Mouse (Mus musculus) liver, embryonic 12.5 days (tissue): Measurements from ENCODE around the gene Htr5b. TPM values are rescaled to one million over a fixed set of nuclear protein-coding genes. Genes with fewer than 3 reads are reported as not detected.

ENCODE experiments used
- ATAC-seq: fragments of 200-750 bp; cut with Nextera tagmentation; 2 replicates; pipeline ENCODE4 v1.8.0; 2017; ENCODE audit warnings: moderate number of reproducible peaks, mild to moderate bottlenecking, moderate library complexity
- H3K27ac ChIP-seq: fragments of 300-500 bp; sonication (generic); 2 replicates; pipeline ENCODE4 v1.5.1; 2016; ENCODE audit warnings: mild to moderate bottlenecking
- H3K27me3 ChIP-seq: fragments of 300-500 bp; sonication (generic); replicated peaks from 2 replicates; pipeline ENCODE4 v1.6.1; 2016; ENCODE audit warnings: mild to moderate bottlenecking, moderate library complexity
- H3K36me3 ChIP-seq: fragments of 300-500 bp; sonication (generic); 2 replicates; pipeline ENCODE4 v1.6.1; 2016; ENCODE audit warnings: mild to moderate bottlenecking, moderate library complexity
- H3K4me1 ChIP-seq: fragments of 300-500 bp; sonication (generic); 2 replicates; pipeline ENCODE4 v1.6.1; 2016
- H3K4me2 ChIP-seq: fragments of 300-500 bp; sonication (generic); 2 replicates; pipeline ENCODE4 v1.6.1; 2016; ENCODE audit warnings: mild to moderate bottlenecking, moderate library complexity
- H3K4me3 ChIP-seq: fragments of 300-500 bp; sonication (generic); 2 replicates; pipeline ENCODE4 v1.5.1; 2016; ENCODE audit warnings: mild to moderate bottlenecking, moderate library complexity
- H3K9ac ChIP-seq: fragments of 300-500 bp; sonication (generic); 2 replicates; pipeline ENCODE4 v1.6.1; 2016; ENCODE audit warnings: mild to moderate bottlenecking, moderate library complexity
- H3K9me3 ChIP-seq: fragments of 300-500 bp; sonication (generic); replicated peaks from 2 replicates; pipeline ENCODE4 v1.6.1; 2016; ENCODE audit warnings: mild to moderate bottlenecking, moderate library complexity
- WGBS: fragments of 180-500 bp; shearing (Covaris S2); methylation state at CpG from one replicate; pipeline ENCODE4 v1.1.7; 2016; ENCODE audit not compliant: insufficient replicate concordance; 5-methylcytosine and 5-hydroxymethylcytosine counted together
- polyA plus RNA-seq: library from polyadenylated mRNA; unstranded; fragments of >200 nt; fragmentation: Nextera tagmentation; extraction: Ambion mirVana; gene quantifications from 2 replicates; pipeline ENCODE4 v1.2.1, GENCODE M21; 2016

The Htr5b gene
- polyA plus RNA-seq, result 0.08 TPM in 1 of 2 replicates, not detected in the other

DNA sequence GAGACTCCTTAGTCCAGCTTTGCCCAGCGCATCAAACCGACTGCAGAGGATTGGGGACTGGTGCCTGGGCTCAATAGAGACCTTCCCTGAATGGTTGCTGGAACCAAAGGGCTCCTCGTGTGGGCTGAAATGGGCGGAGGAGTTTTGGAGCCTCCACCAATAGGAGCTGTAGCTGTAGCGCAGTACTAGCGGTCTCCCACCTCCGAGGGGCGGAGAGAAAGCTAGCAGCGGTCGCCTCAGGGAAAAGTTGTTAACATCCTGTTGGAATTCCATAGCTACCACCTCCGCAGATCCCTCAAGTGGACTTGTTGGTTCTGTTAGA, at the start of gene Htr5b:
Gene Htr5b, minus strand, starts transcription at position 67 of the 322 bp plus-strand sequence.
- Histone ChIP-seq H3K36me3 (no peaks in the 10 kb centered on the region), H3K9me3 (no peaks in the 10 kb centered on the region), H3K4me2 (peak within 1 kb of the TSS; percentile 48), H3K4me3 (peak within 1 kb of the TSS; percentile 17), H3K27me3 (peaks cover 42% of the 10 kb centered on the region), H3K27ac (no peak within 1 kb of the TSS), H3K4me1 (peaks cover 7% of the 10 kb centered on the region; the same call in 1 of the 2 replicates), H3K9ac (no peak within 1 kb of the TSS)
- no peak for ATAC-seq
- 2% methylated on average over 11 of the region's 11 CpGs for WGBS

DNA sequence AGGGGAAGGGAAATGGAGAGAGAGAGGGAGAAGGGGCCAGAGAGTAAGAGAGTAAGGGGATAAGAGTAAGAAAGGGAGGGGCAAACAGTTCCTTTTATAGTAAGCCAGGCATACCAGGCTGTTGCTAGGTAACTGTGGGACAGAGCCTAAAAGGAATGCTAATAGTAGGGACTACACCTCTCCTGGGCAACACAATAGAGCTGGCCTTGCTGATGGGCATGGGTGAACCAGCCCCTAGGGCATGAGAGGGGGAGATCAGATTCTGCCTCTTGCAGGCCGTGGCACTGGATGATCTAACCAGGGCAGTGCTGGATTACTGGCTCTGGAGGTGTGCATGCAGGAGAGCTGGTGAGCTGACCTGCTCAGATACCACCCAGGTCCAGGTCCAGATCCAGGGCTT, 49.2 kb upstream of the Htr5b start:
- Histone ChIP-seq H3K27me3 (no peaks in the 10 kb centered on the region), H3K4me3 (no peak overlapping the region), H3K4me2 (no peak overlapping the region), H3K4me1 (no peaks in the 10 kb centered on the region), H3K9me3 (no peaks in the 10 kb centered on the region), H3K9ac (no peak overlapping the region), H3K36me3 (no peaks in the 10 kb centered on the region), H3K27ac (no peak overlapping the region)
- ATAC-seq, result no peak
- WGBS, result 26% methylated on average over 1 of the region's 1 CpGs

DNA sequence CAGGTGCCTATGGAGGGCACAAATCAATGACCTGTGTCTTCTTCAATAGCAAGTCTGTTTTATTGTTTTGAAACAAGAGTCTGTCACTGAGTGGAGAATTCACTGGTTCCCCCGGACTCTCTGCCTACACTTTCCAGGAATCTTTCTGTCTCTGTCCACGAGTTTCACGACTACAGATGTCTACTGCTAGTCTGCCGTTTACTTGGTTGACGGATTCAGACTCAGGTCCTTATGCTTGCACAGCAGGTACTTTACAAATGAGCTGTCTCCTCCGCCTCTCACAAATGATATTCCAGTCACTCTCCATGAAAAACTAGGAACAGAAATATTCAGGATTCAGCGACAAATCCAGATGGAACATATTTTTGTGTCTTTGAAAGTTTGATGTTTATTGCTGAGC, 42.3 kb upstream of the Htr5b start:
- Histone ChIP-seq H3K27ac (no peak overlapping the region), H3K9ac (no peak overlapping the region), H3K4me3 (no peak overlapping the region), H3K4me1 (peaks cover 8% of the 10 kb centered on the region), H3K36me3 (peaks cover 2% of the 10 kb centered on the region), H3K9me3 (no peaks in the 10 kb centered on the region), H3K4me2 (no peak overlapping the region), H3K27me3 (no peaks in the 10 kb centered on the region)
- no peak for ATAC-seq
- 73% methylated on average over 7 of the region's 7 CpGs for WGBS

DNA sequence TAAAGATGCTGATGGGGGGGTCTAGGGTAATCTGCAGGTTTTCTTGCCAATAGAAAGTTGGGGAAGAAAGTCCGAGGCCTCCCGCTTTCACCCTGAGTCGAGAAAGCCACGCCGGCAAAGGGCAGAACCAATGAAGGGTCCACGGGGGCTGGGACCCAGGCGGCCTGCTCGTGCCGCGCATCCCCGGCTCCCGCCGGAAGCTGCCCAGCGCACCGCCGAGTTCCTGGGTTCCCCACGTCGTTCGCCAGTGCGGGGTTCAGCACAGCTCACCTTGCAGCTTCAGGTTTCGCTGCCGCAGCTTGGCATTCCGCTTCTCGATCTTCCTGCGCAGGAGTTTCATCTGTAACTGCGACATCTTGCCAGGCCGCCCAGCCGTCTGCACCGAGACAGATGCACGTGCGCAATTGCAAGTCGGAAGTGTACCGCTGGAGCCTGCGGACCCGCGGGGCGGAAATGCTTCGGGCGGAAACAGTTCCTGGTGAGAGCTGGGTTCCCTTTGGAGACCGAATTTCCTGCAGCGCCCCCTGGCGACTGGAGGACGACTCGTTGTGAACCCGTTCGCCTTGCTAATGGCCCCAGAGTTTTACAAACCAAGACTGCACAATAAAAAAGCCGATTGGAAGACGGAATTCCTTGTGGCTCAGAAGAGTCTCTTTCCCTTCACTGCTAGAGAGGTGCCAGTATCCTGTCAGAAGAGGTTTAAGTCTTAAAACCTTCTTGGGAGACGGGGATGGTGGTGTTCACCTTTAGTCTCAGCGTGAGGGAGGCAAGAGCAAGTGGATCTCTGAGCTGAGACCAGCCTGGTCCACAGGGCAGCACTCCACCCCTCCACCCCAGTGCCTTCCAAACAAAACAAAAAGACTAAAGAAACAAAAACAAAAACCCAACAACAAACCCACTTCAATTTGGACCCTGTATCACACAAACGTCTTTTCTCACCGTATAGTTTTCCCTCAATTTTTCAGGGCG, 39.5 kb upstream of the Htr5b start, which contains the start of gene Ddx18:
Gene Ddx18, minus strand, starts transcription at position 469 of the 969 bp plus-strand sequence.
- Histone ChIP-seq H3K36me3 (peaks cover 28% of the 10 kb centered on the region), H3K4me1 (peaks cover 8% of the 10 kb centered on the region), H3K27ac (peak within 1 kb of the TSS; percentile 45; the same call in 1 of the 2 replicates), H3K9me3 (no peaks in the 10 kb centered on the region), H3K4me3 (peak within 1 kb of the TSS; percentile 83), H3K4me2 (peak within 1 kb of the TSS; percentile 77), H3K9ac (peak within 1 kb of the TSS; percentile 80), H3K27me3 (no peaks in the 10 kb centered on the region)
- 6% methylated on average over 53 of the region's 53 CpGs for WGBS
- ATAC-seq, result peak; percentile 98

DNA sequence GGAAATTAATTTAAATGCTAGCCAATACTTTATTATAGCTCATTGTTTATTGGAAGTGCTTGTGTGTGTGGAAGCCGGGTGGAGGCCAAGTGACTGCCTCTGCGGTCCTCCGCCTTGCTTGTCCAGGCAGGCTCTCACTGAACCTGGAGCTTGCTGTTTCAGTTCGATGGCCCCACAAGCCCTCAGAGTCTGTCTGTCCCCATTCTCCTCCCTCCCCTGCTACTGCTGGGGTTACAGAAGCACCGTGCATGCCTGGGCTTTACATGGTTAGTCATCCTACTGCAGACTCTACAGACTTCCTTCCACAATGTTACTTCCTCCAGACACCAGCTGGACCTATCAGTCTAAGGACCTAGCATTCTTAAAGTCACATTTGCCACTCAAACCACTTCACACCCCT, 29.6 kb upstream of the Htr5b start:
- no peak overlapping the region for H3K4me3 ChIP-seq
- no peak for ATAC-seq
- no peak overlapping the region for H3K9ac ChIP-seq
- WGBS, result 82% methylated on average over 5 of the region's 5 CpGs
- peaks cover 97% of the 10 kb centered on the region for H3K36me3 ChIP-seq
- H3K4me1 ChIP-seq, result no peaks in the 10 kb centered on the region
- no peaks in the 10 kb centered on the region for H3K27me3 ChIP-seq
- no peak overlapping the region for H3K4me2 ChIP-seq
- H3K9me3 ChIP-seq, result no peaks in the 10 kb centered on the region
- no peak overlapping the region for H3K27ac ChIP-seq

DNA sequence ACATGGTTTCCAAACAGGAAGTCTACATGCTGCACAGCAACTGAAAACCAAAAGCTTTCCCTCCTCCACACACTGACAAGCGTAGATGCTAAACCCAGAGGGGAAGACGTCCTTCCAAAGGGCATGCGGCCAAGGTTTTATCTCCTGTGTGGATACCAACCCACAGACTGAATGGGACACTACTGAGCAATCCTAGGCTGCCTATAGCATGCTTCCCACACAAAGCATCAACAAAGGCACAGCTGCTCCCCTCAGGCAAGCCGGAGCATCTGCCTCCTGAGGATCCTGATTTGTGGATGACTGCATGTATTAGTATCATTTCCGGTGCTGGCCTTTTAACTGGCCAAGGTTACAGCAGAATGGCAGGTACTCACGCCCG, 23.2 kb upstream of the Htr5b start:
- Histone ChIP-seq H3K4me3 (no peak overlapping the region), H3K9me3 (no peaks in the 10 kb centered on the region), H3K4me2 (no peak overlapping the region), H3K27ac (no peak overlapping the region), H3K9ac (no peak overlapping the region), H3K36me3 (peaks cover 63% of the 10 kb centered on the region), H3K27me3 (no peaks in the 10 kb centered on the region), H3K4me1 (peaks cover 11% of the 10 kb centered on the region)
- ATAC-seq, result no peak
- WGBS, result 78% methylated on average over 7 of the region's 7 CpGs

DNA sequence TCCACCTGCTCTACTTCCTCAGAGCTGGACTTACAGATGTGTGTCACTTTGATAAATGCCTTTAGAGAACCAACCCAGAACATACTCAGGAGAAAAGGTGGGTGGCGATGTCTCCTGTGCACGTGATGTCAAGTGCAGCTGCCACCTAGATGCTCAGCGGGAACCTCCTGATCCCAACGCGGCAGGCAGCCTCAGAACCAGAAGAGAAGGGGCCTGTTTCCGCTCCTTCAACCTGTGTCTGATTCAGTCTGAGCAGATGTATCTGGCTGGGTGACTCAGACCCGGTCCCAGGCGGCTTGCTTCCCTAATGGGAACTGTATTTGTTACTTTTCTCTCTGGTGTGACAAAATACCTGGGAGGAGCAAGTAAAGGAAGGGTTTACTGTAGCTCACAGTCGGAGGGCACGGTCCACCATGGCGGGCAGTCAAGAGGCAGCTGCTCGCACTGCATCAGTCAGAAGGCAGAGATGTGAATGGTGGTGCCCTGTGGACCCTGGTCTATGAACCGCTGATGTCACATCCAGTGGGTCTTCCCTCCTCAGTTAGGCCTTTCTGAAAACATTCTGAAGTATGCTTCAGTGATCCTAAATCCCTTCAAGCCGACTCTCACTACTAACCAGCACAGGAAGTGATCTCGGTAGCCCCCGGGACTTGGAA, 22.7 kb upstream of the Htr5b start:
- H3K4me3 ChIP-seq, result no peak overlapping the region
- H3K4me2 ChIP-seq, result no peak overlapping the region
- 72% methylated on average over 16 of the region's 16 CpGs for whole genome bisulfite sequencing
- peaks cover 57% of the 10 kb centered on the region for H3K36me3 ChIP-seq
- no peaks in the 10 kb centered on the region for H3K27me3 ChIP-seq
- no peak overlapping the region for H3K9ac ChIP-seq
- H3K4me1 ChIP-seq, result peaks cover 11% of the 10 kb centered on the region
- no peaks in the 10 kb centered on the region for H3K9me3 ChIP-seq
- H3K27ac ChIP-seq, result no peak overlapping the region
- no peak for ATAC-seq

DNA sequence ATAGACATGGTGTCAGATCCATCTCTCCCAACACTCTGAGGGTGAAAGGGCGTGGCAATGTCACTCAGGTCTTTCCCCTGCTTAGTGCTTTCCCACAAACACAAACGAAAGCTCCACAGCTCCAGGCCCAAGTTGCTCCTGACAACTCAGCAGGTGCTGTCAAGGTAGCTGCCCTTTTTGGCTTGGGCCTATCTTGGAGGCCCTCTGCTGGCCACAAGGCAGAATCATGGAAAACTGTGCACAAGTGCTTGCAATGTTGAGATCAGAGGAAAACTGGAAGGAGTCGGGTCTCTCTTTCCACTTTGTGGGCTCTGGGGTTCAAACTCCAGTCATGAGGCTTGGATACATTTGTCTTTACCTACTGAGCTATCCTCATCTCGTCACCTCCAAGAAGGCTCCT, 21.2 kb upstream of the Htr5b start:
- peaks cover 43% of the 10 kb centered on the region for H3K36me3 ChIP-seq
- peaks cover 11% of the 10 kb centered on the region for H3K4me1 ChIP-seq
- no peak overlapping the region for H3K9ac ChIP-seq
- no peaks in the 10 kb centered on the region for H3K27me3 ChIP-seq
- no peaks in the 10 kb centered on the region for H3K9me3 ChIP-seq
- H3K4me3 ChIP-seq, result no peak overlapping the region
- WGBS, result 67% methylated on average over 4 of the region's 4 CpGs
- no peak for ATAC-seq
- H3K4me2 ChIP-seq, result no peak overlapping the region
- H3K27ac ChIP-seq, result no peak overlapping the region

DNA sequence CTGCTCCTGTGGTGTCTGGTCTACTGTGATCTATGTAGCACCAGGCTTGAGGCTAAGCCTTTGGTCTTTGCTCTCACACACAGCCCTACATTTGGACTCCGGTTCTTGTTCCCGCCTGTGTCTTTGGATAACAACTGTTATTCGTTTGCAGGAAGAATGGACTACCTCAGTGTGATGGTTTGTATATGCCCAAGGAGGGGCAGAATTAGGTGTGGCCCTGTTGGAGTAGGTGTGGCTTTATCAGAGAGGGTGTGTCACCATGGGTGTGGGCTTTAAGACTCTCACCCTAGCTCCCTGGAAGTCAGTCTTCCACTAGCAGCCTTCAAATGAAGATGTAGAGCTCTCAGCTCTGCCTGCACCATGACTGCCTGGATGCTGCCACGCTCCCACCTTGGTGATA, 20.4 kb upstream of the Htr5b start:
- Histone ChIP-seq H3K4me3 (no peak overlapping the region), H3K4me2 (no peak overlapping the region), H3K27ac (no peak overlapping the region), H3K9ac (no peak overlapping the region), H3K36me3 (peaks cover 37% of the 10 kb centered on the region), H3K27me3 (no peaks in the 10 kb centered on the region), H3K4me1 (peaks cover 11% of the 10 kb centered on the region), H3K9me3 (no peaks in the 10 kb centered on the region)
- WGBS, result 79% methylated on average over 4 of the region's 4 CpGs
- ATAC-seq, result peak; percentile 66

DNA sequence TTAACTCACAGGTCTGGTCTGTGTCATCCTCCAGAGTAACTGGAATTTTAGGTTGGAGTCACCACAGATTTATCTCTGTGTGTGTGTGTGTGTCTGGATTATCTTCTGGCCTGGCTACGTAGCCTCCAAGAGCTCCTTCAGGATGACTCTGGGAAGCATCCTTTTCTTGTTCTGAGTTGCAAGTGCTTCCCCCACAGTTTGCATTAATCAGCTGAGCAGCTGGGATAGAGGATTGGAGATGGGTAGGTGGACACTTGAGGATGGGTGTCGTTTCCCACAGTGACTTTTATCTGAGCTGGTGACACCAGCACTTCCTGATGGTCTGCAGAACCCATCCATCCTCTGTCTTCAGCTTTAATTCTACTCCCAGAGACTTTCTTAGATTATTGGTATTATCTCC, 18.6 kb upstream of the Htr5b start:
- whole genome bisulfite sequencing, result 40% methylated on average over 2 of the region's 2 CpGs
- no peak for ATAC-seq
- H3K9me3 ChIP-seq, result no peaks in the 10 kb centered on the region
- no peaks in the 10 kb centered on the region for H3K27me3 ChIP-seq
- H3K4me2 ChIP-seq, result no peak overlapping the region
- no peak overlapping the region for H3K4me3 ChIP-seq
- no peak overlapping the region for H3K9ac ChIP-seq
- peaks cover 11% of the 10 kb centered on the region for H3K4me1 ChIP-seq
- H3K27ac ChIP-seq, result no peak overlapping the region
- H3K36me3 ChIP-seq, result peaks cover 19% of the 10 kb centered on the region

DNA sequence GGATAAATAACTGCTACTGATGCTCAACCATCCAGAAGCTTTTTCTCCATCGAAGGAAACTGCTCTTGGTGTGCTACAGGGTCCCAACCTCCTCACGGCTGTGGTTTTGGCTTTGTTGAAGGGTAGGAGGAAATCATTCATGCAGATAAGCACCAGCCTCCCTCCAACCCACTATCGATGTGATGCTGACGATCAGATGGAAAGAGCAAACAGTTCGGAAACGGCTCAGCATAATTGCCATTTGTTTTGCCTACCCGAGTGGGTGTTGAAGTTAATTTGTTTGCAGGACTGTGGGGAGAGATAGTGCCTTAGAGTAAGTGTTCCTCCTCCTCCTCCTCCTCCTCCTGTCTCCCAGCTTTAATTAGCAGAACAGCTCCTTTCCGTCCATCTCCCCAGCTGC, 12.1 kb upstream of the Htr5b start:
- no peak overlapping the region for H3K4me2 ChIP-seq
- no peak overlapping the region for H3K27ac ChIP-seq
- H3K36me3 ChIP-seq, result no peaks in the 10 kb centered on the region
- H3K27me3 ChIP-seq, result no peaks in the 10 kb centered on the region
- no peaks in the 10 kb centered on the region for H3K4me1 ChIP-seq
- 28% methylated on average over 8 of the region's 8 CpGs for WGBS
- H3K4me3 ChIP-seq, result no peak overlapping the region
- no peak overlapping the region for H3K9ac ChIP-seq
- no peak for ATAC-seq
- no peaks in the 10 kb centered on the region for H3K9me3 ChIP-seq

DNA sequence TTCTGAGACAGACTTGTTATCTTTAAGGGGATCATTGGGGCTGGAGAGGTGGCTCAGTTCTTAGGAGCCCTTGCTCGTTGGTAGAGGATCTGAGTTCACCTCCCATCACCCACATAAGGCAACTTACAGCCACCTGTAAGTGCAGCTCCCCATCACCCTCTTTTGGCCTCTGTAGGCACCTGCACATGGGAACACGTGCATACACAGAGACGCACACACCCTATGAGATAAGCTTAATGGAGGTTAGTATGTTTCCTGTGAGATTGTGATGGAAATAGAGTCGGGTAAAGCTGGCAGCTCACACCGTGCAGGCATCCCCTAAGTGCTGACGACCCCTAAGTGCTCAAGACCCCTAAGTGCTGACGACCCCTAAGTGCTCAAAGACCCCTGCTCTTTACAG, 3.2 kb upstream of the Htr5b start:
- ATAC-seq, result no peak
- Histone ChIP-seq H3K36me3 (no peaks in the 10 kb centered on the region), H3K9ac (no peak overlapping the region), H3K4me3 (no peak overlapping the region), H3K4me1 (peaks cover 7% of the 10 kb centered on the region; the same call in 1 of the 2 replicates), H3K4me2 (no peak overlapping the region), H3K9me3 (no peaks in the 10 kb centered on the region), H3K27ac (no peak overlapping the region), H3K27me3 (peaks cover 36% of the 10 kb centered on the region)
- 27% methylated on average over 7 of the region's 7 CpGs for WGBS
